31 mouse cellular contexts compared by ENCODE assay signal in the genomic region with DNA sequence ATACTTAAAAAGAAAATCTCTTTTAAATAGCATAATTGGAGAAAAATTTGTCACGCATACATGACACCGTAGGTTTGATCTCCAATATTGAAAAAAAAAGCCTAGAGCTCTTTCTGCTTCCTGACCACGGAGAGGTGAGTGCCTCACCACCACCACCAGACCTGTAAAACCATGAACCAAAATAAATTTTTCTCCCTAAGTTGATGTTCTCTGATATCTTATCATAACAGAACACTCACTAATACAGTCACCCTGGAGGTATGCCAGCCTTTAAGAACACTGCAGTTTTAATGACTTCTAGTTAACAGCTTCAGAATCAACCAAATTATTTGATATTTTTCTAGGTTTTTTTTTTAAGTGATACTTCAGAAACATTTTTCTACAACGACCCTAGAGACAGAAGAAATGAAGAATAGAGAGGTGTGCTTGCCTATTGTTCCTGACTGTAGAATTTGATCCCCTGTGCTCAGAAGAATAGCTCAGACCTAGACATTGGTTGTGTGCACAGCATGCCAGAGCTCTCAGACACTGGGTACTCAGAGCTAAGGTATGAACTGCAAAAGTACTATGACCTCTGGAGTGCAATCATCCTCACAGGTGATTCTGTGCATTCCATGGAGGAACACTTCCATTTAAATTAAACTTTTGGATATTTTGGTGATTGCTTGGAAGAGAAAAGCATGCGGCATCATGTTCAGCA. TPM values are rescaled to one million over a fixed set of nuclear protein-coding genes. Genes with fewer than 3 reads are reported as not detected.
DNase-seq lines count a peak whose midpoint lies in the region; ATAC-seq lines count a peak whose summit lies in the region.
"Had no signal": no experiment of that assay in that cellular context is flagged by ENCODE, and none has a peak within 500 bp of the region (broad histone marks: within the 10 kb centered on the region; RNA-seq: fewer than 3 reads in every experiment).

No protein-coding gene starts in this region.

- H3K4me2 ChIP-seq in liver, embryonic 11.5 days, result no peak overlapping the region; the same call in 1 of the 2 replicates
- H3K4me2 ChIP-seq in liver, embryonic 15.5 days, result peak overlapping the region; percentile 33
- H3K4me2 ChIP-seq: embryonic facial prominence, embryonic 12.5 days; heart, embryonic 13.5 days; hindbrain, embryonic 15.5 days; limb, embryonic 15.5 days; lung, embryonic 15.5 days; neural tube, embryonic 15.5 days had no signal

- 64% methylated on average over 5 of the region's 5 CpGs for WGBS in liver, embryonic 11.5 days
- 46% methylated on average over 5 of the region's 5 CpGs for WGBS in liver, embryonic 15.5 days (ENCODE audit: insufficient replicate concordance)

- H3K4me3 ChIP-seq in liver, embryonic 11.5 days (ENCODE audit: low read depth, low read length), result no peak overlapping the region
- no peak overlapping the region for H3K4me3 ChIP-seq in liver, embryonic 15.5 days (replicated peaks)
- H3K4me3 ChIP-seq: embryonic facial prominence, embryonic 12.5 days; heart, embryonic 13.5 days; hindbrain, embryonic 15.5 days; limb, embryonic 10.5 days; limb, embryonic 15.5 days; lung, embryonic 15.5 days; megakaryocyte, embryonic 14.5 days; neural tube, embryonic 15.5 days had no signal

- DNase-seq in liver, embryonic 11.5 days (ENCODE audit: low spot score), result no peak
- no peak for DNase-seq in liver
- no peak for DNase-seq in retina, postnatal 1 day
- no peak for DNase-seq in frontal cortex, postnatal 25 days (ENCODE audit: low spot score in 2 of 2)
- DNase-seq in kidney, adult 8-10 months, result no peak
- DNase-seq: adrenal gland, postnatal 10 days; cerebellum, adult 2 months; cerebellum, postnatal 25 days; embryo, embryonic 11 days; heart, postnatal 10 days; kidney, adult 2 months; kidney, postnatal 14 days; layer of hippocampus, adult 9-11 months; lung, postnatal 36 days; midbrain, embryonic 14.5 days; thymus, adult 2 months; thymus, postnatal 36 days had no signal

- peak; percentile 91 for ATAC-seq in liver, embryonic 11.5 days (replicated peaks; ENCODE audit: low FRiP score)
- peak; percentile 92 for ATAC-seq in erythroblast, adult 5-6 weeks (replicated peaks; ENCODE audit: low FRiP score, poor library complexity, severe bottlenecking)
- peak; percentile 96 for ATAC-seq in liver, embryonic 15.5 days (ENCODE audit: insufficient read depth)
- no peak for ATAC-seq in cerebellum, adult (ENCODE audit: insufficient number of reproducible peaks, low FRiP score, low TSS enrichment)
- ATAC-seq: forebrain, embryonic 16.5 days; Patski had no signal

- H3K27ac ChIP-seq in liver, embryonic 11.5 days (ENCODE audit: low read depth, low read length), result no peak overlapping the region
- H3K27ac ChIP-seq in liver, embryonic 15.5 days (replicated peaks), result peak overlapping the region; percentile 58
- H3K27ac ChIP-seq: embryonic facial prominence, embryonic 12.5 days; heart, embryonic 13.5 days; hindbrain, embryonic 15.5 days; limb, embryonic 10.5 days; limb, embryonic 15.5 days; lung, embryonic 15.5 days; neural tube, embryonic 15.5 days had no signal

- H3K36me3 ChIP-seq in liver, embryonic 11.5 days (ENCODE audit: control insufficient read depth, insufficient read depth, low read length), result no peaks in the 10 kb centered on the region
- no peaks in the 10 kb centered on the region for H3K36me3 ChIP-seq in liver, embryonic 15.5 days (replicated peaks)
- H3K36me3 ChIP-seq: embryonic facial prominence, embryonic 12.5 days; heart, embryonic 13.5 days; hindbrain, embryonic 15.5 days; limb, embryonic 10.5 days; limb, embryonic 15.5 days; lung, embryonic 15.5 days; neural tube, embryonic 15.5 days had no signal

- no peak overlapping the region for H3K9ac ChIP-seq in liver, embryonic 11.5 days (ENCODE audit: low read depth, low read length)
- peak overlapping the region; percentile 23; the same call in 1 of the 2 replicates for H3K9ac ChIP-seq in liver, embryonic 15.5 days
- H3K9ac ChIP-seq: embryonic facial prominence, embryonic 12.5 days; heart, embryonic 13.5 days; hindbrain, embryonic 15.5 days; limb, embryonic 15.5 days; lung, embryonic 15.5 days; neural tube, embryonic 15.5 days had no signal

- no peaks in the 10 kb centered on the region for H3K9me3 ChIP-seq in liver, embryonic 11.5 days (ENCODE audit: control insufficient read depth, low read length)
- H3K9me3 ChIP-seq in liver, embryonic 15.5 days (replicated peaks), result no peaks in the 10 kb centered on the region
- H3K9me3 ChIP-seq: embryonic facial prominence, embryonic 12.5 days; heart, embryonic 13.5 days; hindbrain, embryonic 15.5 days; limb, embryonic 10.5 days; limb, embryonic 15.5 days; lung, embryonic 15.5 days; megakaryocyte, embryonic 14.5 days; neural tube, embryonic 15.5 days had no signal

- H3K27me3 ChIP-seq in liver, embryonic 11.5 days (replicated peaks; ENCODE audit: control insufficient read depth, insufficient read depth, low read length), result no peaks in the 10 kb centered on the region
- no peaks in the 10 kb centered on the region for H3K27me3 ChIP-seq in liver, embryonic 15.5 days
- H3K27me3 ChIP-seq: CH12.LX; embryonic facial prominence, embryonic 12.5 days; heart, embryonic 13.5 days; hindbrain, embryonic 15.5 days; limb, embryonic 15.5 days; lung, embryonic 15.5 days; megakaryocyte, embryonic 14.5 days; neural tube, embryonic 15.5 days; Patski had no signal

- H3K4me1 ChIP-seq in liver, embryonic 11.5 days (replicated peaks; ENCODE audit: control insufficient read depth, insufficient read depth, low read length), result no peaks in the 10 kb centered on the region; the same call in 1 of the 2 replicates
- H3K4me1 ChIP-seq in liver, embryonic 15.5 days (replicated peaks), result peaks cover 26% of the 10 kb centered on the region
- H3K4me1 ChIP-seq: embryonic facial prominence, embryonic 12.5 days; hindbrain, embryonic 15.5 days; limb, embryonic 15.5 days; lung, embryonic 15.5 days; neural tube, embryonic 15.5 days had no signal

RNA-seq across cellular contexts. Expression of a gene that starts 58.6 kb away (rescaled TPM):
- 37.0 and 37.1 TPM in 2 replicates for polyA plus RNA-seq in liver, embryonic 11.5 days (2014; fragmentation: Nextera tagmentation; extraction: Ambion mirVana)
- 968 and 1,053 TPM in 2 replicates for total RNA-seq in erythroblast, adult 5-6 weeks (2015; ENCODE audit: low replicate concordance)
- 1,059 and 1,241 TPM in 2 replicates for total RNA-seq in erythroblast, adult 5-6 weeks (2017; ENCODE audit: low replicate concordance)
- 84.4 and 95.6 TPM in 2 replicates for polyA plus RNA-seq in liver, embryonic 15.5 days (2015; fragmentation: Nextera tagmentation; extraction: Ambion mirVana)

RNA-seq across cellular contexts. Expression of a gene that starts 59.2 kb away (rescaled TPM):
- polyA plus RNA-seq in liver, embryonic 11.5 days (2014; fragmentation: Nextera tagmentation; extraction: Ambion mirVana), result 247 and 252 TPM in 2 replicates
- total RNA-seq in erythroblast, adult 5-6 weeks (2015; ENCODE audit: low replicate concordance), result 35.3 and 55.5 TPM in 2 replicates
- 47.5 and 49.9 TPM in 2 replicates for total RNA-seq in erythroblast, adult 5-6 weeks (2017; ENCODE audit: low replicate concordance)
- polyA plus RNA-seq in liver, embryonic 15.5 days (2015; fragmentation: Nextera tagmentation; extraction: Ambion mirVana), result 88.2 and 94.2 TPM in 2 replicates
